Mouse (Mus musculus) midbrain, embryonic 14.5 days (tissue): Measurements from ENCODE around the gene Tuba1c. TPM values are rescaled to one million over a fixed set of nuclear protein-coding genes. Genes with fewer than 3 reads are reported as not detected.

Experiments used
- ATAC-seq: fragments of 200-750 bp; cut with Nextera tagmentation; 2 replicates; pipeline ENCODE4 v1.8.0; 2017; ENCODE audit warnings: moderate number of reproducible peaks, moderate library complexity; ENCODE audit not compliant: low FRiP score, low TSS enrichment
- DNase-seq: peaks from one replicate; pipeline ENCODE4 v3.0.0-alpha.2; 2015
- H3K27ac ChIP-seq: fragments of 300-500 bp; sonication (generic); replicated peaks from 2 replicates; pipeline ENCODE4 v1.5.1; 2014; ENCODE audit warnings: mild to moderate bottlenecking, low read depth, low read length, moderate library complexity
- H3K27me3 ChIP-seq: fragments of 300-500 bp; sonication (generic); 2 replicates; pipeline ENCODE4 v1.6.1; 2014; ENCODE audit warnings: low read length, control low read depth, mixed read lengths; ENCODE audit not compliant: control insufficient read depth, insufficient read depth
- H3K36me3 ChIP-seq: fragments of 300-500 bp; sonication (generic); 2 replicates; pipeline ENCODE4 v1.6.1; 2014; ENCODE audit warnings: low read length, control low read depth; ENCODE audit not compliant: control insufficient read depth, insufficient read depth
- H3K4me1 ChIP-seq: fragments of 300-500 bp; sonication (generic); 2 replicates; pipeline ENCODE4 v1.6.1; 2014; ENCODE audit warnings: mild to moderate bottlenecking, antibody characterized with exemption, low read length, control low read depth; ENCODE audit not compliant: control insufficient read depth, insufficient read depth
- H3K4me2 ChIP-seq: fragments of 300-500 bp; sonication (generic); 2 replicates; pipeline ENCODE4 v1.6.1; 2014; ENCODE audit warnings: mild to moderate bottlenecking, low read length, moderate library complexity
- H3K4me3 ChIP-seq: fragments of 300-500 bp; sonication (generic); replicated peaks from 2 replicates; pipeline ENCODE4 v1.5.1; 2014; ENCODE audit warnings: low read depth, low read length
- H3K9ac ChIP-seq: fragments of 300-500 bp; sonication (generic); replicated peaks from 2 replicates; pipeline ENCODE4 v1.6.1; 2014; ENCODE audit warnings: mild to moderate bottlenecking, low read length, moderate library complexity
- H3K9me3 ChIP-seq: fragments of 300-500 bp; sonication (generic); 2 replicates; pipeline ENCODE4 v1.6.1; 2016; ENCODE audit warnings: low read length, control low read depth, mixed read lengths; ENCODE audit not compliant: control insufficient read depth
- WGBS: fragments of 180-500 bp; shearing (Covaris S2); extraction: QIAGEN DNeasy Blood & Tissue Kit; methylation state at CpG from one replicate; pipeline ENCODE4 v1.1.7; 2014; 5-methylcytosine and 5-hydroxymethylcytosine counted together
- polyA plus RNA-seq: library from polyadenylated mRNA; unstranded; fragments of >200 nt; fragmentation: Nextera tagmentation; extraction: Ambion mirVana; gene quantifications from 2 replicates; pipeline ENCODE4 v1.2.1, GENCODE M21; 2014

The Tuba1c gene
- polyA plus RNA-seq, 1 experiment from 2014 or later: 24.8 TPM

GRCm38 (mm10) chr15:98987077-98987630, 42.5 kb upstream of the Tuba1c start:
- H3K36me3 ChIP-seq: peaks cover 5% of the 10 kb centered on the region; the same call in 1 of the 2 replicates
- ATAC-seq: no peak
- peak overlapping the region; percentile 98 for H3K4me2 ChIP-seq
- H3K27ac ChIP-seq: peak overlapping the region; percentile 99
- H3K4me1 ChIP-seq: peaks cover 76% of the 10 kb centered on the region
- 2% methylated on average over 7 of the region's 7 CpGs for whole genome bisulfite sequencing
- H3K9ac ChIP-seq: peak overlapping the region; percentile 97
- no peaks in the 10 kb centered on the region for H3K27me3 ChIP-seq
- peak overlapping the region; percentile 55 for H3K4me3 ChIP-seq
- no peaks in the 10 kb centered on the region for H3K9me3 ChIP-seq
- peak; percentile 75 for DNase-seq

- Histone ChIP-seq H3K4me3 (peak overlapping the region; percentile 55), H3K4me2 (peak overlapping the region; percentile 98), H3K36me3 (peaks cover 5% of the 10 kb centered on the region; the same call in 1 of the 2 replicates), H3K27me3 (no peaks in the 10 kb centered on the region), H3K9ac (peak overlapping the region; percentile 97), H3K9me3 (no peaks in the 10 kb centered on the region), H3K27ac (peak overlapping the region; percentile 99), H3K4me1 (peaks cover 71% of the 10 kb centered on the region)
- 10% methylated on average over 8 of the region's 8 CpGs for WGBS
- ATAC-seq (no peak), DNase-seq (no peak)
These were observed 42.0 kb upstream of the Tuba1c start for GRCm38 (mm10) chr15:98987661-98988181.

GRCm38 (mm10) chr15:98988787-98989186, 40.9 kb upstream of the Tuba1c start:
- Histone ChIP-seq H3K4me1 (peaks cover 67% of the 10 kb centered on the region), H3K4me2 (peak overlapping the region; percentile 98), H3K4me3 (0 out of 2 replicates have a peak overlapping the region, but pooled peaks have one; percentile 4), H3K9ac (peak overlapping the region; percentile 97), H3K9me3 (no peaks in the 10 kb centered on the region), H3K36me3 (peaks cover 5% of the 10 kb centered on the region; the same call in 1 of the 2 replicates), H3K27me3 (no peaks in the 10 kb centered on the region), H3K27ac (peak overlapping the region; percentile 99)
- no peak for DNase-seq
- WGBS: 42% methylated on average over 3 of the region's 3 CpGs
- ATAC-seq: no peak

GRCm38 (mm10) chr15:98989701-98990430, 39.8 kb upstream of the Tuba1c start:
- 16% methylated on average over 12 of the region's 12 CpGs for WGBS
- DNase-seq (peak; percentile 72), ATAC-seq (no peak)
- Histone ChIP-seq H3K27ac (peak overlapping the region; percentile 99), H3K27me3 (no peaks in the 10 kb centered on the region), H3K4me2 (peak overlapping the region; percentile 98), H3K9ac (peak overlapping the region; percentile 70; the same call in 1 of the 2 replicates), H3K9me3 (no peaks in the 10 kb centered on the region), H3K4me3 (peak overlapping the region; percentile 44), H3K36me3 (peaks cover 5% of the 10 kb centered on the region; the same call in 1 of the 2 replicates), H3K4me1 (peaks cover 64% of the 10 kb centered on the region)

GRCm38 (mm10) chr15:98990669-98991539, 38.8 kb upstream of the Tuba1c start:
- 6% methylated on average over 15 of the region's 15 CpGs for WGBS
- H3K27me3 ChIP-seq: no peaks in the 10 kb centered on the region
- DNase-seq: peak; percentile 83
- peak overlapping the region; percentile 70 for H3K9ac ChIP-seq
- peak overlapping the region; percentile 44 for H3K4me3 ChIP-seq
- peaks cover 64% of the 10 kb centered on the region for H3K4me1 ChIP-seq
- H3K36me3 ChIP-seq: peaks cover 5% of the 10 kb centered on the region; the same call in 1 of the 2 replicates
- H3K4me2 ChIP-seq: peak overlapping the region; percentile 98
- no peak for ATAC-seq
- peak overlapping the region; percentile 99 for H3K27ac ChIP-seq
- no peaks in the 10 kb centered on the region for H3K9me3 ChIP-seq

- DNase-seq: peak; percentile 58
These were observed 38.1 kb upstream of the Tuba1c start for GRCm38 (mm10) chr15:98991540-98992050.

GRCm38 (mm10) chr15:98992086-98992912, 37.4 kb upstream of the Tuba1c start:
- peak; percentile 77 for ATAC-seq
- WGBS: 17% methylated on average over 17 of the region's 17 CpGs
- DNase-seq: peak; percentile 87
- H3K9ac ChIP-seq: peak overlapping the region; percentile 80
- H3K27me3 ChIP-seq: no peaks in the 10 kb centered on the region
- H3K27ac ChIP-seq: peak overlapping the region; percentile 99
- peak overlapping the region; percentile 44 for H3K4me3 ChIP-seq
- H3K4me1 ChIP-seq: peaks cover 53% of the 10 kb centered on the region
- H3K4me2 ChIP-seq: peak overlapping the region; percentile 98
- no peaks in the 10 kb centered on the region for H3K9me3 ChIP-seq
- peaks cover 5% of the 10 kb centered on the region; the same call in 1 of the 2 replicates for H3K36me3 ChIP-seq

More at GRCm38 (mm10) chr15:98991540-98992050, 38.1 kb upstream of the Tuba1c start:
- under 1% methylated on average over 9 of the region's 9 CpGs for WGBS
- Histone ChIP-seq H3K4me3 (peak overlapping the region; percentile 44), H3K4me2 (peak overlapping the region; percentile 98), H3K27me3 (no peaks in the 10 kb centered on the region), H3K9me3 (no peaks in the 10 kb centered on the region), H3K9ac (peak overlapping the region; percentile 70), H3K36me3 (peaks cover 5% of the 10 kb centered on the region; the same call in 1 of the 2 replicates), H3K27ac (peak overlapping the region; percentile 99), H3K4me1 (peaks cover 60% of the 10 kb centered on the region)
- ATAC-seq: no peak
